Mouse (Mus musculus) right cerebral cortex, postnatal 10 days (tissue): ENCODE data around the gene Fbxo21.
A peak's percentile ranks its signal among the peaks of the same experiment; 100 is the strongest.

Source experiments
- DNase-seq, 2 experiments: peaks; one replicate each; pipeline ENCODE4 v3.0.0; 2021; ENCODE audit warnings: low spot score in 2 of 2

Gene Fbxo21

DNA sequence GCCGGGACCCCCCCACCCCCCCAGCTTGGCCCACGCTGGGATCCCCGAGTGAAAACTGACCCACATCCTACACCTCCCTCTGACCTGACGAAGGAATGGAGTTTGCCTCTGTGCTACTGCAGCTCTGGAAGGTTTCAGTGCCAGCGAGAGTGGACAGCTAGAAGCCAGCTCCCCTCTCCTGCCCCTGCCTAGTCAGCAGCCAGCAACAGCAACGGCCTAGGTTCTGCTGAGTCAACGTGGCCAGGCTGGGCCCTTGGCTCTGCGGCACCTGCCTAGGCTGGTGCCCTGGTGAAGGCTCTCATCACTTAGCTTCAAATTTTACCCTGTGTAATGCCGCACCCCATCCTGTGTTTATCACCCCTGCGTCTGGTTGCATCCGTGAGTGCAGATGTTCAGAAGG lies 43.4 kb downstream of the Fbxo21 start:
- DNase-seq = no peak

DNA sequence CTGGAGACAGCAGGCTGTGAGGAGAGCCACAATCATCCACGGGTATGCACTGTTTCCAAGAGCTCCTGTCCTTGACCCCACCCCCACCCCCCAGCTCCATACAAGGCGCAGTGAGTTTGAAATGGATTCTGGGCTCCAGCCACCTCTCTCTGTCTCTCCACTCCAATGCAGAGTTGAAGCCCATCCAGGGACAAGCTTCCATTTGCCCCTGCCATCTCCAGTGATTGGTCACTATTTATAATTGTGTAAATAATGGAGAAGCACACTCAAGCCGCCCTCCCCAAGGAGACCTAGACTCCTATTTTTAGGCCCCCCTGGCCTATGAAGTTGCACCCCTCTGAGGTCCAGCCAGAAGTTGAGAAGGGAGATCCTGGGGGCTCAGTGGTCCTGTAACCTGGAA lies 46.5 kb downstream of the Fbxo21 start:
- DNase-seq = no peak

DNA sequence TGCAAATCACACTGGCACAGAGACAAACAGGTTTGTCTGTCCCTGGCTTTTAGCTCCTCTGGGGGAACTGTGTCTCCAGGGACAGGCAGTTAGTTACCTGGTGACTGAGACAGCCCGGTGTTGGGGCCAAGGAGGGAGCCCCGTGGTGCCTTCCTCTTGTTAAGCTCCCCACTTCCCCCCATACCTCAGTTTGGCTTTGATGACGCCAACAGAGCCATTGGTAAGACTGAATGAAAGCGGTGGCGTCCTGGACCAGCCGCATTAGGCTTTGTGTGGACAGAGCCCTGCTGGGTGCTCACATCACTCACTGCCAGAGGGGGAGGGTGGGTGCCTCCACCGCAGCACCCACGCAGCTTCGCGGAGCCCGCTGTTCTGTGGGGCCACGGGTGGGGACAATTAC lies 49.4 kb downstream of the Fbxo21 start:
- DNase-seq = no peak

DNA sequence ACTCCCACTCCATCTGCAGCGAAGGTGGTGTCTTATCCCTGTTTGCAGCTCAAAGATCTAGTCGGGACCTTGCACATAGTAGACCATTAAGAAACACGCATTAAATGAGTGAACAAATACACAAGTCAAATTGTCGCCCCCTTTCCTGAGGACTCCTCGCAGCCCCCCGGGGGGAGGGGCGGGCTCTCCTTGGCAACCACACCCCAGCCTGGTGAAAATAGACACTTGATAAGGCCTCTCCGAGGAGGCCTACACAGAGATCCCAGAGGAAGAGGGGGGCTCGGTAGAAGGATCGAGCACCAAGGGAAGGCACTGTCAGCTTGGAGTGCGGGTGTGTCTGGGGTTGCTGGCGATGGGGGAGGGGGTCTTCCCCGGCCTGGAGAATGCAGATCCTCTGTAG lies 49.8 kb downstream of the Fbxo21 start:
- DNase-seq = no peak

DNA sequence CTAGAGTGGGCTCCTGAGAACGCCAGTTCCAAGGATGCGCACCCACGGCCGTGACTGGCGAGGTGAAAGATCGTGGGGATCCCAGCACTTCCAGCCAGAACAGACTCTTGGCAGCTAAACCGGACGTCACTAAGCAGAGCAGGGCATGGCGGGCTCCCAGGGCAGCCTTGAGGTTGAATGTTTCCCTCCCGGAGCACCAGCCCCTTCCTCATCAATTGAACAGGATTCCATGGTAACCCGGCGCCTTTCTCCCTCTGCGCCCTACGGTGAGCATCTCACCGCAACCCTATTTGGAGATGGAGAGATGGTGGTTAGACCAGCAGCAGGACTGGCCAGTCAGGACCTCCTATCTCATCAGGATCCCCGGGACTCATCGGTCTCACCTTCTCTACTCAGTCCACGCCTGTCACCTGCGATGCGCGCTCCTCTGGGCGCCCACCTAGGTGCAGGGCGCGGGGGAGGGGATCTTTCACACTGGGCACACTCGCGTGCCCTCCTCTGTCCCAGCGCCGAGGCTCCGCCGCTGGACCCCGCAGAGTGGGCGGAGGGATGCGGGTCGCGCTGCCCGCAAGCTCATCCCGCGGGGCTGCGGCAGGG lies 50.7 kb downstream of the Fbxo21 start:
- no peak for DNase-seq

DNA sequence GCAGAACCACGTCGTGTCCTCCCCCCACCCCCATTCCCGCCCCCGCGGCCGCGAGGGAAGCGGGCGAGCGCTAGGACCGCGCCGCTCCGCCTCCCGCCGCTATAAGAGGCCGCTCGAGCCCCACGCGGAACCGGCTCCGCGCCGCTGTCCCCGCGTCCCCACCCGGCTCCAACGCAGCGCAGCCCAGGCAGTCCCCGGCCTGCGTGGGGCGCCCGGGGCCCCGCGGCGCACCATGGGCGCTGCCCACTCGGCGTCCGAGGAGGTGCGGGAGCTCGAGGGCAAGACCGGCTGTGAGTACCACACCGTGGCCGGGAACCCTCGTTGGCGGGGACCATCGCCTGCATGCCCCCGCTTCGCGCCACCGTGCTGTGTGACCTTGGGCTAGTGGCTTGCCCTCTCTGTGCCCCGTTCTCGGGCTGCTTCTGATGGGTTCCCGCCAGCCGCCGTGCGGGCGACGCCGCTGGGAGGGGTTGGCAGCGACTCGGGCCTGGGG lies 51.2 kb downstream of the Fbxo21 start, which contains the start of gene Tesc:
Tesc (plus strand) TSS at position 46 of the 493 bp plus-strand sequence.
- DNase-seq = peak in 1 of 2 experiments; percentile 58

DNA sequence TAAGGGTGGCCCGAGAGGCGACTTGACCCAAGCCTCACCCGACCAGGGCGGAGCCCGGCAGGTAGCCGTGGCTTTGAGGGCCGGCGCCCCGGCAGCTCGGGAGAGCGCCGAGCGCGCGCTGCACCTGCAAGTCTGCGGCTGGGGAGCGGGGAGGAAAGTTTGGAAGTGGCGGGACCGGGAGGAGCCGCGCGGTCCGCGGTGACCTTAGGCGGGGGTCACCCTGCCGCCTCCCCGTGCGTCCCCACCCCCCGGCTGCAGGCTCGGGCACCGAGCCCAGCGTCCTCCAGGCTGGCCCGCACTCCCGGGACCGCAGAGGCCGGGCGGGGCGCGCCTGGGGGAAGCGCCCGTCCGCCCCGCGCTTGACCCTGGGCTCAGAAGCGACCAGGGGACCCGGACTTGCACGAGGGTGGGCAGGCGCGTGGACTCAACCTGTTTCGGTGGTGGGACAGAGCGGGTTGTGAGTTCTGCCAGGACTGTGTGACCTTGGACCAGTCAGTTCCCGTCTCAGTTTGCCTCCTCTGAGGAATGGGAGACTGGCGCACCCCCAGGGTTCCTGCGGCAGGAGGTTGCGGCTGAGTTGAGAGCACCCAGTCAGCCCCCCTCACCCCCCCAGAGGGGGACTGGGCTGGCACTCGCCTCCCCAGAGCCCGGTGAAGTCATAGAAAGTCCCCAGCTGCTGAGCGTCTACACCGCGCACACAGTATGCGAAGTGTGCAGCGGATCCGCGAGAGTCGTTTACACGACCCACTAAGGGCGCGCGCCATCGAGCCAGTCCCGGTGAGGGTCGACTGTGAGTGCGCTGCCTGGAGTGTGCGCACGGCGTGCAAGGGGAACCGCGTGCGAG lies 51.9 kb downstream of the Fbxo21 start:
- no peak for DNase-seq

DNA sequence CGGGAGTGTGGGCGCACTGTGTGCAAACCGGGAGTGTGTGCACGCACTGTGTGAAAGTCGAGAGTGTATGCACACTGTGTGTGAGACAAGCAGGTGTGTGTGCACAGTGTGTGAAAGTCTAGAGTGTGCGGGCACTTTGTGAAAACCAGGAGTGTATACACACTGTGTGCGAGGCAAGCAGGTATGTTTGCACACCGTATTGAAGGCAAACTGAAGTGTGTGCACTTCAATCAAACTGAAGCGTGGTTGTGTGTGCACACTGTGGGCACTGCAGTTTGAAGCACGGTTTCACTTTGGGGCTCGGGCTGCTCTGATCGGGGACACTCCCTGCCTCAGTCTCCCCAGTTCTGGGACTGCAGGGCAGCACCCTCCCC lies 52.5 kb downstream of the Fbxo21 start:
- DNase-seq = no peak

DNA sequence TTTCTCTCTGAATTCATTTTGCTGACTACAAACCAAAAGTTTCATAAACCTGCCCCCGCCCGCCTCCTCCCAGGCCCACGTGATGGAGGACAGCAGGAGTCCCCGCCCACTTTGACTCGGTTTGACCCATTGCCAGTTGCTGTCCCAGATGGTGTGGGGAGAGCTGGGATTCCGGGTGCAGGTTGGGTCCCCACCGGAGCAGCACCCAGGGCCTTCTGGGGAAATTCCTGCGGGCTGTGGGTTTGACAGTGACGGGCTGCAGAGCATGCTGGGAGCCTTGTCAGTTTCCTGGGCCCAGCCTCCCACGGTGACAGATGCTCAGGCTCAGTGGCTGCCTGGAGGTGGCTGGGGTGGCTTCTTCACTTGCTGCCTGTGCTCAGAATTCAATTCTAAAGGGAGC lies 52.9 kb downstream of the Fbxo21 start:
- peak; percentile 74 to 81 for DNase-seq

DNA sequence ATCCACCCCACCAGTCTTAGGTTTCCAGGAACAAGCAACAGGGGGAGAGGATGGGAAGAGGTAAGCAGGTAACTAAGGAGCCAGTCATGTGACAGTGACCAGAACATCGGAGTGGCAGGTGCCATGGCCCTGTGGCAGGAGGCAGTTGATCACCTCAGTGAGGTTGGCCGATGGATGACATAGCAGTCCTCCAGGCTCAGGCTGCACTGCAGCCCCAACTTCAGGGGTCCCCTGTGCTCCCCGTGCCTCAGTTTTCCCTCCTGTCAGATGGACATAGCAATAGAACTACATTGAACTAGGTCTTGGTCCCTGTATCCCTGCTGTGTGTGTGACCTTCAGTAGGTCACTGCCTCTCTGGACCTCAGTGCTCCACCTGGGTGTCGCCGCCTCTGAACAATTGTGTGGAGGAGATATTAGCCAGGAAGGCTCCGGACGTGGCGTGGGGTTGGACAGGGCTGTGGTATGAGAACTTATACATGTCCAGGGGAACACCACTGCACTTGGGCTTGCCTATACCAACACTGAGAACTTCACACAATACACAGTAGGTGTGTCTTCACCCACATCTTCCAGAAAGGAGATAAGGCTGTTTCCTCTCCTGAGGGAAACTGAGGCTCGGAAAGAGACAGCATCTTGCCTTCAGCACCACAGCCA lies 53.6 kb downstream of the Fbxo21 start:
- no peak for DNase-seq

DNA sequence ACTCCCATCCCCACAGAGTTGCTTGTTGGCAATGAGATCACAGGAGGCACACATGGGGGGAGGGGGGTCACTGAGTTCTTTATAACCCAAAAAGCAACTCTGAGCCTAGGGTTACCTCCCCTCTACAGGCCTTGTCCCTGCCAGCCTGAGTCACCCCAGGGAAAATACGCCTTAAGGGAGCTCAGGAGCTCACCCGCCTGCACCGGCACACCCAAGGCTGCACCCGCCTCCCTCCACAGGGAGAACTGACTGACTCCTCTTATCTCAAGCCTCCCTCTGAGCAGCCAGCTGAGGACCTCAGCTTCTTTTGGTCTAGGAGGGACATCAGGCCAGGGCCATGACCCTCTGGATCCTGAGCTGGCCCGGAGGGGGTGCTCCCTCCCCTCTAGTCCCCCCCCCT lies 54.5 kb downstream of the Fbxo21 start:
- no peak for DNase-seq

DNA sequence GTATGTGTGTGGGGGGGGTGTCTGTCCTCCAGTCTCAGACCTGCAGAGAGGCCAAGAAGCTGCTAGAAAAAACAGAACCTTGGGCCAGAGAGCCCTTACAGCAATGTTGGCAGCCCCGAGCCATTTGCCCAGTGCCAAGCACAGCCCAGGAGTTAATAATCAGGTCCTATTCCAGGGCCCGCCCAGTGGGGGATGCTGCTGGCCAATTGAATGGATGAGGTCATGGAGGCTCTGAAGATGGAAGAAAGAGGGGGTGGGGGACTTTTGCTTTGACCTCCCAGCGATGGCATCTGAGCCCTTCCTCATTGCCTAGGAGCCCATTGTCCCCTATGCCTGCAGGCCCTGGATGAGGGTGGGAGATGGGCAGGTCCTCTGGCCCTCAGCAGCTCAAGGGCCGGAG lies 55.0 kb downstream of the Fbxo21 start:
- DNase-seq = no peak

DNA sequence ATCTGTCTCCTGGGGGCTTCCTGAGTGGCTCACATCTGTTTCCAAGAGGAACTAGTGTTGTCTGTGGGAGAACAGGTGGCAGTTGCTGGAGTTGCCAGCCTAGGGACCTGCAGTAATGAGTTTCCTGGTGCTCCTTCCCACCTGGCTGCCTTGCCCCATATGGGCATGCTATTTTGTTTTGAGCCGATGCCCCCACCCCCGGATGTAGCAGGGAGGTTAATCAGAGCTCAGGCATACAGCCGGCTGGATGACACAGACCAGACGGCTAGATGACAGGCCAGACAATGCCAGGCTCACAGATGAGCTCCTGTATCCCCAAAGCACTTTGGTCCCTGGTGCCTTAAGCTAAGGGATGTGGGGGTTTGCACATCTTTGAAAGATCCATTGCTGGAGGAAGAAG lies 56.8 kb downstream of the Fbxo21 start:
- no peak for DNase-seq

DNA sequence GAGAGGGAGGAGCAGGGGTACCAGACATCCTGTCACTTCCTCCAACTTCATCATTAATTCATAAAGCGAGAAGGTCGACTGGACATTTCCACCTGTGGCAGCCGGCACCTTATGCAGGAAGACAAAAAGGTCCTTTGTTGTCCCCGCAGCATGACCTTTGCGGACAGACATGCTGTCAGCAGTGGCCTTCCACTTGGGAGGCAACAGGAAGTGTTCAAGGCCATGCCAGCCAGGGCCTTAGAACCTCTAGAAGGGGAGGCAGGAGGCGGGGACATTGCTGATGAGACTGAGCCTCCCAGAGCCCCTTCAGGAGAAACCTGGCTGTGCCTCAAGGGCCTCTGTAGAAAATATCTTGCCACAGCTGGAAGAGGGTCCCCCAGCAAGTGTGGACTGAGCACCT lies 57.2 kb downstream of the Fbxo21 start:
- DNase-seq = no peak

DNA sequence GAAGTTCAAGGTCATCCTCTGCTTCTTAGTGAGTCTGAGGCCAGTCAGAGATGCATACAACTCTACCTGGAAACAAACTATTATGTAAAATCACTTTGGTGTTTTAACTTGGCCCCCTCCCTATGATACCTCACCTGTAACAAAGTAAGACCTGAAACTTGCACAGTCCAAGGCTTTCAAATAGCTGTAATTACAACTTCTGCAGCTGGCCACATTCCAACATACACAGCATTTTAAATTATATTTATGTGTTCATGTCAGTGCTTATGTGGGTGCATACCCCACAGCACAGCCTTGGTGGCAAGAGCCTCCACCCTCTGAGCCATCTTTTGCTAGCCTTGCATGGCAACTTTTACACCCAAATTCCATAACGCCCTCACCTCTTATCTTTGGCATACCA lies 58.1 kb downstream of the Fbxo21 start:
- DNase-seq = no peak

DNA sequence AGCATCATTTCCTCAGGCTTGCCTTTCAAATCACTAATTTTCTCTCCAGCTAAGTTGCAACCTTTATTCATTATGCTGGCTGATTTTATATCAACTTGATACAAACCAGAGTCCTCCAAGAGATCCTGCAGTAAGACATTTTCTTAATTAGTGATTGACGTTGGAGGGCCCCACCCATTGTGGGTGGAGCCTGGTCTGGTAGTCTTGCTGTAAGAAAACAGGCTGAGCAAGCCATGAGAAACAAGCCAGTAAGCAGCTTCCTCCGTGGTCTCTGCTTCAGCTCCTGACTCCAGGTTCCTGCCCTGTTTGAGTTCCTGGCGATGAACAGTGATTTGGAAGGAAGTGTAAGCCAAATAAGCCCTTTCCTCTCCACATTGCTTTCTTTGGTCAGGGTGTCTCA lies 59.3 kb downstream of the Fbxo21 start:
- no peak for DNase-seq

DNA sequence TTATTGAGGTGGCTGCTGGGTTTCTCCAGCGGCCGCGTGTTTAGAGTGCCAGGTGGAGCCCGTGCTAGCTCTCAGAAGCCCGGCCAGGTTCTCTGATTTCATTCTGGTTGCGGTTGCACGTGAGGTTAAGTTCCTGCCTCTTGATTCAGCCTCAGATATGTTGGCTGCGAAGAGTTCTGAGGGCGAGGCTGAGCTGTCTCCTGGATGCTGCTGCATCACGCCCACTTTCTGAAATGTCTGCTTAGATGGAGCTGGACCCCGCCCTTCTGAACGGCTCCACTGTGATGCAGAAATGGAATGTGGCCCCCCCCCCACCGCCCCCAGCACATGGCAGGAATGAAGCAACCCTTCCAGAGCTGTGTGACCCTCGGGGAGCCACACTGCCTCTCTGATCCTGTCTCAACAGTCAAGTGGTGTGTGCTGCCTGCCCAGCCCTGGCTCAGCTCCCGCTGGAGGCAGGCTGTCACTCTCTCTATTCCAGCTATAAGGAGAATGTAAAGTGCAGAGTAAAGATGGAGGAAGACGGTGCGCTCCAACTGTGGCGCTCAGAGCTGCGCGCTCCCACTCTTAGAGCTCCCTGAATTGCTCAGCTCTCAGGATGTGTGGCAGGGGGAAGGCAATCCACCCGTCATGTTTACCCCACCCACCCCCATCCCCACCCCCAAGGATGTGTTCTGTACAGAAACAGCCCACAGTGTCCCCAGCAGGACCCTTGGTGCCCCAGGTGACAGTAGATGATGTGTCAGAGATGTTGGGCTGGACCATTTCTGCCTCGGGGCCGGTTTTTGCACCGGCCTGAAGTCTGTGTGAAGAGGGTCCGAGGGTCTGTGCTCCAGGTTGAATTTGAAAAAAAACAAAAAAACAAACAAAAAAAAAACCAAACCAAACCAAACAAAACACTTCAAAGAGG lies 60.6 kb downstream of the Fbxo21 start:
- DNase-seq = no peak

DNA sequence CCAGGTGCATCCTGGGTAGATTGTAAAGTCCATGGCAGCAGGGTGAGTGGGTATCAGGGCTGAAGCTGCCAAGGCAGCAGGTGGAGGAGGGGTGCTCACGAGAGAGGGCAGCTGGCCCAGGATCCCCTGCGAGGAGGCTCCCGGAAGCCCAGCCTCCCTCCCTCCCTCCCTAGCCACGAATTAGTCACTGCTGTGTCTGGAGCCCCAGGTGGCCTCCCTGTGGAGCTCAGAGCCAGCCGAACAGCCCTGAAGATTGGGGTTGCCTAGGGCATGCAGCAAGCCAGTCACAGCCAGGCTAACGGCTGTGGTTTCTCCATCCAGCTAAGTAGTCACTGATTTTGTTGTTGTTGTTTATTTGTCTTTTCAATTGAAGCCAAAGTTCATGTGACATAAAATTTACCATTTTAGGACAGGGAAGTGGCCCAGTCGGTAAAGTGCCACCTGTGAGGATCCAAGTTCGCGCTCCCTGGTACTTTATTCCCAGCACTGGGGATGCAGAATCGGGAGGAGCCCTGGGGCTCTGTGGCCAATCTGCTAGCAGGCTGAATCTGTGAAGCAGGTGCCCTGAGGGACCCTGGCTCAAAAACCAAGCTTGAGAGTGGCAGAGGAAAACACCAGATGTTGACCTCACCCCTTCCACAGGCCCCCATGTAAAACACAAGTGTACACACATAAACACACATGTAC lies 61.4 kb downstream of the Fbxo21 start:
- no peak for DNase-seq

DNA sequence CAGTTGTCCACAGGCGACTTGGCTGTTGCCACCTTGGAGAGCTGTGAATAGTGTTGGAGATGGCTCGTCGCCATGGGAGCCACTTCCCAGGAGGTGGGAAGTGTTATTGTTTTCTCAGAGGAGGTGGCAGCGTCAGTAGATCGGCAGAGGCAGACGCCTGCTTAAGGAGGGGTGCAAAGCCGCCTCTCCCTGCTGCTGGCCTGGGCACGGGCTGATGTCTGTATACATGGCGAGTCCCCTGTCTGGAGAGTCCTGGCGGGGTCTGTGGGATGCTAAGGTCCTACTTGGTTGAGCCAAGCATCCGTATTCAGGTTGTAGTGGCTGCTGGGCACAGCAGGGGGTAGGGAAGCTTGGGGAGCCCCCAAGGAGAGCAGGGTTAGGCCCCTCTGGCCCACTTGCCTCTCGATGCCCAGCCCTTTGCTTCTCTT lies 62.7 kb downstream of the Fbxo21 start:
- no peak for DNase-seq

DNA sequence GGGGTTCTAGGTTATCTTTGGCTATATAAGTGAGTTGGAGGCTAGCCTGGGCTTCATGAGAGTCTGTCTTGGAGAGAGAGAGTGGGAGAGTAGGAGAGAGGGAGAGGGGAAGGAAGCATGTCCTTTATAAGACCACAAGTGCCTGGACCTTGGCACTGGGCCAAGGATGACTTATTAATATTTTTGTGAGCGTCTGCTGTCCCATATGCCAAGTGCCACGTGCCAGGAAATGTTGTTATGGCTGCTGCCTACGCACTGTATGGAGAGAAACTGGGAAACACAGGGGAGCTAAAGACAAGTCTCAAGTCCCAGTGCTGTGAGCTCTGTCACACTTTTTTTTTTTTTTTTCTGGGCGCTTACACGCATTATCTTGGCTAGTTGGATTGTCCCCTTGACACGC lies 66.1 kb downstream of the Fbxo21 start:
- DNase-seq = peak in 1 of 2 experiments; percentile 48

DNA sequence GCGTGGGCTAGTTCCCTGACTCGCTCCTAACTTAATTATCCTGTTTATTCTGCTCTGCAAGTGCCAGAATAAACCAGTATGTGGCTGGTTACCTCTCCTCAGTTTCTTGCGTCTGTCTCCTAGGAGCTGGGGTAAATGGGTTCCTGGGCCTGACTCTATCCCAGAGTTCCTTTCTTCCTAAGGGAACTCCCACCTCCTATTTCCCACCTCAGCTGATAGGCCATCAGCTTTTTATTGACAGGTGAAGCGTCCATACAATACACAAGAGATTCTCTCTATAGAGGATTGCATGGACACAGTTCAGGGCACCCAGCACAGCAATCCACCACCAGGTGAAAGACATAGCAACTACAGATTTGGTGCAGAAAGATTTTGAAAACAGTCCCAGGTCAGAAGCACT lies 67.2 kb downstream of the Fbxo21 start:
- DNase-seq = no peak
